In genomic region chr11:69758971-69759721, GRCm38 (mm10) we compare ENCODE assay signal across 1 mouse cellular context.
TF ChIP-seq lines count a peak whose summit lies in the region.

No protein-coding gene starts in this region.

TF ChIP-seq in C2C12, 6 proteins besides CTCF, POLR2A, EP300 and RAD21:
- peak; percentile 52 for TF ChIP-seq MAX (IDR thresholded peaks at IDR 0.05)
- TF ChIP-seq USF1 (IDR thresholded peaks at IDR 0.05; ENCODE audit: low read depth) = no peak
- TF ChIP-seq MYOG (IDR thresholded peaks at IDR 0.05; ENCODE audit: control insufficient read depth, extremely low read depth, insufficient read length) = no peak
- peak; percentile 7 for TF ChIP-seq MYOD1 (IDR thresholded peaks at IDR 0.05; ENCODE audit: control insufficient read depth, insufficient read length, low read depth)
- TF ChIP-seq CEBPB (IDR thresholded peaks at IDR 0.05; ENCODE audit: low read depth) = peak; percentile 57
- TF ChIP-seq FOSL1 (IDR thresholded peaks at IDR 0.05; ENCODE audit: insufficient read depth, low read length, poor library complexity, severe bottlenecking) = no peak
TF ChIP-seq in C2C12: peak in this region for 3.
